8 mouse cellular contexts compared by ENCODE assay signal in the genomic region with DNA sequence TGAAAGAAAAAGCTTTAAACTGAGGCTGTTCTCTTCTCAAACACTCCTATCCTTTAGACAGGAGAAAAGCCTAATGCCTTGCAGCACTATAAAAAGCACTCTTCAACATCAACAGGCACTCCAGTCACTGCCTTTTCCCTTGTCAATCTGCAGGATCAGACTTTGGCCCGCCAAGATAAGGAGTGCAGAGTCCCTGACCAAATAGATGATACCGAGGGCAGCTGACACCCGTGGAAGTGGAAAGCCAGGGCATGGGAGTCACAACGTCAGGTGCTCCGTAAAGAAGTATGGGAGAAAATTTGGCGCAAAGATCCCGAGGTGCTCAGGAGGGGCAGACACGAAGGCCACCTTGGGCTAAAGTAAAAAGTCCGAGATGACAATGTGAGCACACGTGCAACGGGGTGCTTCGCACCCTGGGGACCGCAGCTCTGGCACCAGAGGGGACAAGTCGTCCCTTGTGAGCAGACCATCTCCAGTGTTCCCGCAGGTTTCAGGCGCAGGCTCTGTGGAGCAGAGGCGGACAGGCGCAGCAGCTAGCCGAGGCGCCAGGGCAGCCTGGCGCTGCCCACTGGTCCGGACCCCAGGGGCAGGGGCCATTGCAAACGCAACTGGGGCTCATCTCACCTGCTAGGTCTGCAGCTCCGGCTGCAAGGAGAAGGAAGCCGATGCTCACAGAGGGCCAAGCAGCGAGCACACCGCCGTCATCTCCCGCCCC. TPM values are rescaled to one million over a fixed set of nuclear protein-coding genes. Genes with fewer than 3 reads are reported as not detected.
DNase-seq lines count a peak whose midpoint lies in the region; ATAC-seq and TF ChIP-seq lines count a peak whose summit lies in the region.

No protein-coding gene starts in this region.

- H3K9ac ChIP-seq in kidney, embryonic 14.5 days (ENCODE audit: low read depth, low read length) = peak overlapping the region; percentile 66
- peak overlapping the region; percentile 76 for H3K9ac ChIP-seq in forebrain, embryonic 13.5 days
- H3K9ac ChIP-seq in limb, embryonic 14.5 days (ENCODE audit: low read depth, low read length, severe bottlenecking) = peak overlapping the region; percentile 59
- H3K9ac ChIP-seq in neural tube, embryonic 14.5 days (replicated peaks; ENCODE audit: low read depth, low read length) = peak overlapping the region; percentile 66

- H3K4me2 ChIP-seq in kidney, embryonic 14.5 days (replicated peaks; ENCODE audit: low read depth, low read length) = peak overlapping the region; percentile 98
- H3K4me2 ChIP-seq in forebrain, embryonic 13.5 days = peak overlapping the region; percentile 91
- peak overlapping the region; percentile 97 for H3K4me2 ChIP-seq in limb, embryonic 14.5 days (replicated peaks; ENCODE audit: low read depth, low read length, severe bottlenecking)
- H3K4me2 ChIP-seq in neural tube, embryonic 14.5 days (ENCODE audit: low read depth, low read length) = peak overlapping the region; percentile 84

- H3K9me3 ChIP-seq in kidney, embryonic 14.5 days (ENCODE audit: control insufficient read depth, low read length) = no peaks in the 10 kb centered on the region
- H3K9me3 ChIP-seq in forebrain, embryonic 13.5 days (replicated peaks) = no peaks in the 10 kb centered on the region
- H3K9me3 ChIP-seq in limb, embryonic 14.5 days (ENCODE audit: control insufficient read depth, low read length) = no peaks in the 10 kb centered on the region
- no peaks in the 10 kb centered on the region for H3K9me3 ChIP-seq in neural tube, embryonic 14.5 days (ENCODE audit: control insufficient read depth, low read length)

- whole genome bisulfite sequencing in kidney, embryonic 14.5 days = under 1% methylated on average over 28 of the region's 29 CpGs
- under 1% methylated on average over 29 of the region's 29 CpGs for WGBS in forebrain, embryonic 13.5 days
- 2% methylated on average over 22 of the region's 29 CpGs for WGBS in limb, embryonic 14.5 days
- 1% methylated on average over 28 of the region's 29 CpGs for WGBS in neural tube, embryonic 14.5 days

- H3K4me1 ChIP-seq in kidney, embryonic 14.5 days (ENCODE audit: control insufficient read depth, insufficient read depth, low read length) = no peaks in the 10 kb centered on the region; the same call in 1 of the 2 replicates
- H3K4me1 ChIP-seq in forebrain, embryonic 13.5 days = peaks cover 6% of the 10 kb centered on the region; the same call in 1 of the 2 replicates
- H3K4me1 ChIP-seq in limb, embryonic 14.5 days (ENCODE audit: control insufficient read depth, insufficient read depth, low read length) = no peaks in the 10 kb centered on the region
- H3K4me1 ChIP-seq in neural tube, embryonic 14.5 days (ENCODE audit: control insufficient read depth, insufficient read depth, low read length) = no peaks in the 10 kb centered on the region

- H3K4me3 ChIP-seq in kidney, embryonic 14.5 days (ENCODE audit: low read length) = peak overlapping the region; percentile 70
- H3K4me3 ChIP-seq in forebrain, embryonic 13.5 days = peak overlapping the region; percentile 68
- peak overlapping the region; percentile 69 for H3K4me3 ChIP-seq in limb, embryonic 14.5 days (replicated peaks; ENCODE audit: low read length)
- H3K4me3 ChIP-seq in neural tube, embryonic 14.5 days (ENCODE audit: low read depth, low read length) = peak overlapping the region; percentile 68

- no peaks in the 10 kb centered on the region for H3K27me3 ChIP-seq in kidney, embryonic 14.5 days (ENCODE audit: control insufficient read depth, insufficient read depth, low read length)
- peaks cover 7% of the 10 kb centered on the region; the same call in 1 of the 2 replicates for H3K27me3 ChIP-seq in forebrain, embryonic 13.5 days
- H3K27me3 ChIP-seq in limb, embryonic 14.5 days (ENCODE audit: control insufficient read depth, insufficient read depth, low read length) = no peaks in the 10 kb centered on the region
- no peaks in the 10 kb centered on the region for H3K27me3 ChIP-seq in neural tube, embryonic 14.5 days (ENCODE audit: control insufficient read depth, insufficient read depth, low read length)

- peak; percentile 54 for ATAC-seq in kidney, embryonic 14.5 days (ENCODE audit: low FRiP score, low TSS enrichment)
- no peak for ATAC-seq in forebrain, embryonic 13.5 days
- no peak for ATAC-seq in limb, embryonic 14.5 days (ENCODE audit: low FRiP score, low read depth)
- no peak for ATAC-seq in neural tube, embryonic 14.5 days (ENCODE audit: low read depth)

- H3K27ac ChIP-seq in kidney, embryonic 14.5 days (ENCODE audit: low read depth, low read length) = no peak overlapping the region
- peak overlapping the region; percentile 1; the same call in 1 of the 2 replicates for H3K27ac ChIP-seq in forebrain, embryonic 13.5 days
- no peak overlapping the region for H3K27ac ChIP-seq in limb, embryonic 14.5 days (replicated peaks; ENCODE audit: low read depth, low read length)
- H3K27ac ChIP-seq in neural tube, embryonic 14.5 days (ENCODE audit: low read depth, low read length) = peak overlapping the region; percentile 72

- H3K36me3 ChIP-seq in kidney, embryonic 14.5 days (ENCODE audit: control insufficient read depth, insufficient read depth, low read length) = no peaks in the 10 kb centered on the region
- H3K36me3 ChIP-seq in forebrain, embryonic 13.5 days (ENCODE audit: poor library complexity, severe bottlenecking) = no peaks in the 10 kb centered on the region
- H3K36me3 ChIP-seq in limb, embryonic 14.5 days (ENCODE audit: control insufficient read depth, insufficient read depth, low read length) = 0 out of 2 replicates have a peak, but pooled peaks cover 4% of the 10 kb centered on the region
- no peaks in the 10 kb centered on the region for H3K36me3 ChIP-seq in neural tube, embryonic 14.5 days (ENCODE audit: control insufficient read depth, insufficient read depth, low read length)

- DNase-seq in kidney, postnatal 10 days = no peak
- DNase-seq in adipocyte (ENCODE audit: low spot score) = peak; percentile 28
- no peak for DNase-seq in limb, embryonic 14.5 days (ENCODE audit: low spot score)
- DNase-seq in layer of hippocampus, adult 9-11 months = no peak
- DNase-seq in left cerebral cortex, adult 18-20 months (ENCODE audit: low spot score in 2 of 2) = no peak

- no peak for TF ChIP-seq POLR2A in limb, embryonic 14.5 days (IDR thresholded peaks at IDR 0.05; ENCODE audit: borderline replicate concordance, extremely low read depth, insufficient read depth, insufficient read length)

RNA-seq across cellular contexts. Expression of a gene that starts 0.6 kb away (rescaled TPM):
- polyA plus RNA-seq in kidney, embryonic 14.5 days (2014; fragmentation: Nextera tagmentation; extraction: Ambion mirVana) = 4.9 and 6.9 TPM in 2 replicates
- 6.8 and 7.2 TPM in 2 replicates for polyA plus RNA-seq in forebrain, embryonic 13.5 days (2015; fragmentation: Nextera tagmentation; extraction: Ambion mirVana)
- polyA plus RNA-seq in limb, embryonic 14.5 days (2012; rRNA removed) = 3.0 and 3.9 TPM in 2 replicates
- polyA plus RNA-seq in limb, embryonic 14.5 days (2014; fragmentation: Nextera tagmentation; extraction: Ambion mirVana) = 6.2 and 6.4 TPM in 2 replicates
- 15.8 and 17.9 TPM in 2 replicates for polyA plus RNA-seq in neural tube, embryonic 14.5 days (2014; fragmentation: Nextera tagmentation; extraction: Ambion mirVana)
- 10 to 100 TPM; 37.6 to 39.4 TPM for total RNA-seq in left cerebral cortex, adult 18-20 months (2021)

Comparison
In these comparisons a context has a peak if more than half of its experiments do, and no peak if none do; other contexts are left out.
1. H3K27ac ChIP-seq: peak in forebrain, embryonic 13.5 days (single experiment) and neural tube, embryonic 14.5 days (single experiment); none in kidney, embryonic 14.5 days (single experiment) and limb, embryonic 14.5 days (single experiment).
2. Peak in every context shown above with its lines, with median percentiles within 50 percentile points of each other: H3K4me2 ChIP-seq, H3K4me3 ChIP-seq and H3K9ac ChIP-seq.